Mouse (Mus musculus): ENCODE measurements at regions not wholly inside any gene's neighbourhood (a gene's known extent, or its start where the extent isn't known, plus 50 kb on each side); places are given as distances from the start of the nearest gene placed in this dataset.

DNA sequence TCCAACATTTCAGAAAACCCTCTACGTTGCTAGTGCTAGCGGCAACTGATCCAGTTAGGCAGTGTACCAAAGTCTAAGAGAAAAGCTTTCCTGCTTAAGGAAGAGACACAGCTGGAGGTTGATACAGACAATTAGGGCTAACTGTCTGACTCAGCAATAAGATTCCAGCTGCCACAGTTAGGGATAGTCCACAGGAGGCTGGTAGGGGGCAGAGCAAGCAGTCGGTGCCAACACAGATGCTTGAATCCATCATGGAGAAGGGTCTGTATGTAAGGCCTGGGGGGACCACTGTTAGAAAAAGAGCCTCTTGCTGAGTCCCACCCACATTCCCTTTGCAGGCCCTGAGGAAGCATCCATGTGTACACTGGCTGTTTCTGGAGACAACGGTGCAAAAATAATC, 63.2 kb upstream of the Slc44a1 start:
- Histone ChIP-seq H3K27ac (ENCODE audit: control insufficient read depth, low read depth, low read length) (no peak overlapping the region), H3K4me3 (ENCODE audit: control insufficient read depth in 1 of 2, insufficient read depth in 1 of 2, low read depth in 2 of 2, low read length in 2 of 2) (no peak overlapping the region), H3K9me3 (replicated peaks; ENCODE audit: insufficient read depth, low read length) (no peaks in the 10 kb centered on the region), H3K27me3 (ENCODE audit: control insufficient read depth in 1 of 2, insufficient read depth in 2 of 2, low read length in 2 of 2) (no peaks in the 10 kb centered on the region), H3K9ac (ENCODE audit: control insufficient read depth, low read depth, low read length, poor library complexity, severe bottlenecking) (no peak overlapping the region), H3K36me3 (ENCODE audit: control insufficient read depth in 1 of 2, insufficient read depth in 2 of 2, low read length in 2 of 2) (peaks cover 0 to 2% of the 10 kb centered on the region in 2 experiments; a peak in 1 of 4 replicates), H3K79me2 (ENCODE audit: control insufficient read depth, insufficient read depth, low read length, poor library complexity) (no peaks in the 10 kb centered on the region), H3K4me1 (ENCODE audit: control insufficient read depth in 1 of 2, insufficient read depth in 2 of 2, low read length in 2 of 2) (no peaks in the 10 kb centered on the region)
- TF ChIP-seq ZMIZ1 (IDR thresholded peaks at IDR 0.05; ENCODE audit: low read depth, low read length) = no peak
- TF ChIP-seq POLR2AphosphoS2 (IDR thresholded peaks at IDR 0.05; ENCODE audit: low read length) = no peak
- no peak for TF ChIP-seq MAX (IDR thresholded peaks at IDR 0.05; ENCODE audit: low read length)
- no peak for TF ChIP-seq CHD2 (IDR thresholded peaks at IDR 0.05; ENCODE audit: low read length)
- no peak for TF ChIP-seq JUND (IDR thresholded peaks at IDR 0.05; ENCODE audit: low read depth, low read length)
- TF ChIP-seq TAL1 (IDR thresholded peaks at IDR 0.05; ENCODE audit: low read length) = no peak
- TF ChIP-seq NRF1 (IDR thresholded peaks at IDR 0.05; ENCODE audit: insufficient read depth, low read depth, low read length, poor library complexity, severe bottlenecking) = no peak
- TF ChIP-seq ZNF384 (IDR thresholded peaks at IDR 0.05; ENCODE audit: low read depth, low read length) = no peak
- no peak for TF ChIP-seq USF1 (IDR thresholded peaks at IDR 0.05; ENCODE audit: low read depth, low read length)
- no peak for TF ChIP-seq POLR2A (IDR thresholded peaks at IDR 0.05; ENCODE audit: control insufficient read depth in 1 of 2, insufficient read depth in 1 of 2, low read depth in 1 of 2, low read length in 2 of 2, poor library complexity in 1 of 2)
- no peak for DNase-seq (ENCODE audit: low read depth, low spot score)

DNA sequence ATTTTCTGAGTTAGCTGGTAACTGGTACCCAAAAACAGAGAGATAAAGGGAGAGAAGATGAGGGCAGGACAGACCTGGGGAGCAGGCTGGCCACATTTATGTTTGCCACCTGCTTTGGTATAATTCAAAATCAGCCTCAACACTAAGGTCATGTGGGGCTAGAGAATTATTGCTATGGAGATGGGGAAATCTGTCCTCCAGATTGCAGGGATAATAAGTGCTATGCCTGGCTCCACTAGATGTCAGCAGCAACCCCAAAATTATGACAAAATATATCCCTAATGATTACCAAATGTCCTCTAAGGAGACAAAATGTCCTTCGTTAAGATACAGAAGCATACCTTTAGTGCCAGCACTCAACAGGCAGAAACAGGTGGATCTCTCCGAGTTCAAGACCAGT, 83.8 kb upstream of the Slc44a1 start:
- Histone ChIP-seq H3K27ac (ENCODE audit: control insufficient read depth, low read depth, low read length) (no peak overlapping the region), H3K9ac (ENCODE audit: control insufficient read depth, low read depth, low read length, poor library complexity, severe bottlenecking) (no peak overlapping the region), H3K4me3 (ENCODE audit: control insufficient read depth in 1 of 2, insufficient read depth in 1 of 2, low read depth in 2 of 2, low read length in 2 of 2) (no peak overlapping the region), H3K79me2 (ENCODE audit: control insufficient read depth, insufficient read depth, low read length, poor library complexity) (no peaks in the 10 kb centered on the region), H3K36me3 (ENCODE audit: control insufficient read depth in 1 of 2, insufficient read depth in 2 of 2, low read length in 2 of 2) (no peaks in the 10 kb centered on the region; a peak in 1 of 4 replicates), H3K4me1 (ENCODE audit: control insufficient read depth in 1 of 2, insufficient read depth in 2 of 2, low read length in 2 of 2) (peaks cover 0 to 3% of the 10 kb centered on the region in 2 experiments; a peak in 2 of 4 replicates), H3K9me3 (replicated peaks; ENCODE audit: insufficient read depth, low read length) (no peaks in the 10 kb centered on the region), H3K27me3 (ENCODE audit: control insufficient read depth in 1 of 2, insufficient read depth in 2 of 2, low read length in 2 of 2) (no peaks in the 10 kb centered on the region; a peak in 1 of 4 replicates)
- TF ChIP-seq MAX (IDR thresholded peaks at IDR 0.05; ENCODE audit: low read length) (no peak), TAL1 (IDR thresholded peaks at IDR 0.05; ENCODE audit: low read length) (no peak), UBTF (IDR thresholded peaks at IDR 0.05; ENCODE audit: borderline replicate concordance, insufficient read depth, low read depth, low read length) (no peak), GABPA (IDR thresholded peaks at IDR 0.05; ENCODE audit: low read depth, low read length) (no peak), ETS1 (IDR thresholded peaks at IDR 0.05; ENCODE audit: low read depth, low read length) (no peak), JUND (IDR thresholded peaks at IDR 0.05; ENCODE audit: low read depth, low read length) (no peak), MXI1 (IDR thresholded peaks at IDR 0.05; ENCODE audit: low read depth, low read length) (no peak), MYB (IDR thresholded peaks at IDR 0.05; ENCODE audit: low read depth, low read length) (no peak), RAD21 (IDR thresholded peaks at IDR 0.05; ENCODE audit: low read depth, low read length) (peak; percentile 39), MAZ (IDR thresholded peaks at IDR 0.05; ENCODE audit: low read depth, low read length) (no peak), ZC3H11A (IDR thresholded peaks at IDR 0.05; ENCODE audit: low read depth, low read length) (peak; percentile 38), USF1 (IDR thresholded peaks at IDR 0.05; ENCODE audit: low read depth, low read length) (no peak), MAFK (IDR thresholded peaks at IDR 0.05; ENCODE audit: borderline replicate concordance, low read depth, low read length) (no peak), GATA1 (IDR thresholded peaks at IDR 0.05; ENCODE audit: low read depth, low read length) (no peak), CHD2 (IDR thresholded peaks at IDR 0.05; ENCODE audit: low read length) (no peak), MEF2A (IDR thresholded peaks at IDR 0.05; ENCODE audit: extremely low read depth, insufficient replicate concordance, low read depth, low read length, poor library complexity, severe bottlenecking) (no peak), CHD1 (IDR thresholded peaks at IDR 0.05; ENCODE audit: low read depth, low read length) (no peak), TBP (IDR thresholded peaks at IDR 0.05; ENCODE audit: low read depth, low read length) (no peak), ZKSCAN1 (IDR thresholded peaks at IDR 0.05; ENCODE audit: low read depth, low read length) (no peak), POLR2A (IDR thresholded peaks at IDR 0.05; ENCODE audit: control insufficient read depth in 1 of 2, insufficient read depth in 1 of 2, low read depth in 1 of 2, low read length in 2 of 2, poor library complexity in 1 of 2) (no peak), SMC3 (IDR thresholded peaks at IDR 0.05; ENCODE audit: low read depth, low read length) (peak; percentile 51), EP300 (IDR thresholded peaks at IDR 0.05; ENCODE audit: low read depth in 1 of 2, low read length in 2 of 2) (no peak), BHLHE40 (IDR thresholded peaks at IDR 0.05; ENCODE audit: borderline replicate concordance, low read depth, low read length) (no peak), SIN3A (IDR thresholded peaks at IDR 0.05; ENCODE audit: low read length) (no peak), ZMIZ1 (IDR thresholded peaks at IDR 0.05; ENCODE audit: low read depth, low read length) (no peak), USF2 (IDR thresholded peaks at IDR 0.05; ENCODE audit: borderline replicate concordance in 1 of 2, insufficient read depth in 1 of 2, low read depth in 1 of 2, low read length in 2 of 2) (no peak), E2F4 (IDR thresholded peaks at IDR 0.05; ENCODE audit: borderline replicate concordance, low read depth, low read length) (no peak), CTCF (IDR thresholded peaks at IDR 0.05 in 2 of 3, conservative IDR thresholded peaks at IDR 0.05 in 1 of 3; ENCODE audit: control insufficient read depth in 1 of 3, insufficient read depth in 1 of 3, low read depth in 2 of 3, low read length in 3 of 3, poor library complexity in 1 of 3, severe bottlenecking in 1 of 3) (peak in 1 of 3 experiments; percentile 42; a peak in 3 of 6 replicates)
- no peak for DNase-seq (ENCODE audit: low read depth, low spot score)
